Mouse (Mus musculus) testis, postnatal 14 days (tissue): ENCODE measurements around the gene Gng5.

Experiments used
- DNase-seq: peaks from one replicate; pipeline ENCODE4 v3.0.0; 2021; ENCODE audit warnings: low spot score

Gng5 gene

GRCm38 (mm10) chr3:146540521-146541273, 41.1 kb downstream of the Gng5 start:
- DNase-seq: no peak

- no peak for DNase-seq
Measured at GRCm38 (mm10) chr3:146543632-146544031, 44.0 kb downstream of the Gng5 start.

- DNase-seq: no peak
Measured at GRCm38 (mm10) chr3:146554816-146555215, 55.2 kb downstream of the Gng5 start.
